Mouse (Mus musculus): ENCODE measurements around the gene Sema3d. TPM values are rescaled to one million over a fixed set of nuclear protein-coding genes. Genes with fewer than 3 reads are reported as not detected.
A peak's percentile ranks its signal among the peaks of the same experiment; 100 is the strongest.

Sema3d gene
- 0.97 and 1.2 TPM in 2 replicates for polyA plus RNA-seq (2015; fragmentation: Nextera tagmentation; extraction: Ambion mirVana)

- Histone ChIP-seq H3K27me3 (ENCODE audit: insufficient read depth, low read length) (peaks cover 15% of the 10 kb centered on the region), H3K4me1 (ENCODE audit: insufficient read depth) (no peaks in the 10 kb centered on the region), H3K4me3 (ENCODE audit: low read depth, low read length) (peak within 1 kb of the TSS; percentile 45), H3K9ac (replicated peaks) (peak within 1 kb of the TSS; percentile 21; the same call in 1 of the 2 replicates), H3K27ac (ENCODE audit: low read depth) (no peak within 1 kb of the TSS), H3K9me3 (ENCODE audit: low read length) (no peaks in the 10 kb centered on the region), H3K4me2 (ENCODE audit: low read depth, low read length) (peak within 1 kb of the TSS; percentile 72), H3K36me3 (replicated peaks; ENCODE audit: insufficient read depth, low read length) (no peaks in the 10 kb centered on the region)
- WGBS (ENCODE audit: insufficient replicate concordance), result 2% methylated on average over 48 of the region's 49 CpGs
- peak; percentile 67 for ATAC-seq
- peak; percentile 51 for DNase-seq
- TF ChIP-seq EP300 (IDR thresholded peaks at IDR 0.05; ENCODE audit: low read depth) (no peak), CTCF (IDR thresholded peaks at IDR 0.05; ENCODE audit: low read depth) (peak; percentile 67)
These were observed at the start of gene Sema3d for GRCm38 (mm10) chr5:12383133-12383959. Sema3d (plus strand) TSS chr5:12383385.

GRCm38 (mm10) chr5:12377261-12377660, 5.9 kb upstream of the Sema3d start:
- H3K4me1 ChIP-seq (ENCODE audit: insufficient read depth), result no peaks in the 10 kb centered on the region
- H3K4me3 ChIP-seq (ENCODE audit: low read depth, low read length), result no peak overlapping the region
- no peak overlapping the region for H3K4me2 ChIP-seq (ENCODE audit: low read depth, low read length)
- H3K27me3 ChIP-seq (ENCODE audit: insufficient read depth, low read length), result no peaks in the 10 kb centered on the region
- DNase-seq (no peak), ATAC-seq (no peak)
- TF ChIP-seq CTCF (IDR thresholded peaks at IDR 0.05; ENCODE audit: low read depth) (no peak), EP300 (IDR thresholded peaks at IDR 0.05; ENCODE audit: low read depth) (no peak)
- WGBS (ENCODE audit: insufficient replicate concordance), result 52% methylated on average over 1 of the region's 1 CpGs
- no peaks in the 10 kb centered on the region for H3K9me3 ChIP-seq (ENCODE audit: low read length)
- no peak overlapping the region for H3K9ac ChIP-seq (replicated peaks)
- H3K27ac ChIP-seq (ENCODE audit: low read depth), result no peak overlapping the region
- H3K36me3 ChIP-seq (replicated peaks; ENCODE audit: insufficient read depth, low read length), result no peaks in the 10 kb centered on the region

DNA sequence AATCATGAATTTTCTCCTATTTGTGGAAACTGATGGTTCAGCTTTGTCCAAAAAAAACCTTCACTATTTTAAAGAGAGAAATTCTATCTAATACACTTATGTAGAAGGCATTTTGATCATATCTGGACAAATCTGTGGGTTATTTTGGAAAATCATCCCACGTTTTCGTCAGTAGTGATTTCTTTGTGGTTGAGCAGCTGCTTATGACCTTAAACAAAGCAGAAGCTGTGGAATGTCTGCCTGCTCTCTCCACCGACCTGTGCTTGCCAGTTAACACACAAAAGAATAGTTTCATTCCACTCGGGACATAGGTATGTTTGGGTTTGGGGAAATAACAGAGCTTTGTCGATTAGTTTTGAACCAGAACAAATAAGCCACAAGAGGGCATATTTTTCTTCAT, 4.3 kb upstream of the Sema3d start:
- no peak for DNase-seq
- Histone ChIP-seq H3K4me3 (ENCODE audit: low read depth, low read length) (no peak overlapping the region), H3K27me3 (ENCODE audit: insufficient read depth, low read length) (peaks cover 7% of the 10 kb centered on the region), H3K36me3 (replicated peaks; ENCODE audit: insufficient read depth, low read length) (no peaks in the 10 kb centered on the region), H3K9me3 (ENCODE audit: low read length) (no peaks in the 10 kb centered on the region), H3K27ac (ENCODE audit: low read depth) (no peak overlapping the region), H3K4me1 (ENCODE audit: insufficient read depth) (no peaks in the 10 kb centered on the region), H3K4me2 (ENCODE audit: low read depth, low read length) (no peak overlapping the region), H3K9ac (replicated peaks) (no peak overlapping the region)
- no peak for ATAC-seq
- TF ChIP-seq EP300 (IDR thresholded peaks at IDR 0.05; ENCODE audit: low read depth), result no peak
- no peak for TF ChIP-seq CTCF (IDR thresholded peaks at IDR 0.05; ENCODE audit: low read depth)
- 42% methylated on average over 5 of the region's 5 CpGs for WGBS (ENCODE audit: insufficient replicate concordance)

DNA sequence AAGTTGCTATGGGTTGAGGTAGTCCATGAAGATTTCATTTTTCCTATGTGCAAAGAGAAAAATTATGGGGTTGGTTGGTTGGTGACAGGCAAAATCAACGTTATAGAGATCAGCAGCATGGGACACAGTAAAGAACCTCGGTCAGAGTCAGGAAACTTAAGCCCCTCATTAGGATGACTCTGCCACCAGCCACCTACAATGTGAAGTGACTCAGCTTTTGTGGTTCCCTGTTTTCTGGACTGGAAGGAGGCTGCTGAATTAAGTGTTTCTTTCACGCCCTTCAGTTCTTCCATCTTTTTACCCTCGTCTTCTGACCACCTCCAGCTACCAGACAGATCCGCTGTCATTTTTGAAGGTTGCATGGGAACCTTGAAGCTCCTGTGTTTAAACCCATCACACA, 1.2 kb upstream of the Sema3d start:
- DNase-seq (no peak), ATAC-seq (no peak)
- Histone ChIP-seq H3K9ac (replicated peaks) (no peak overlapping the region), H3K4me2 (ENCODE audit: low read depth, low read length) (no peak overlapping the region), H3K27ac (ENCODE audit: low read depth) (no peak overlapping the region), H3K4me1 (ENCODE audit: insufficient read depth) (no peaks in the 10 kb centered on the region), H3K36me3 (replicated peaks; ENCODE audit: insufficient read depth, low read length) (no peaks in the 10 kb centered on the region), H3K27me3 (ENCODE audit: insufficient read depth, low read length) (peaks cover 15% of the 10 kb centered on the region), H3K4me3 (ENCODE audit: low read depth, low read length) (no peak overlapping the region), H3K9me3 (ENCODE audit: low read length) (no peaks in the 10 kb centered on the region)
- TF ChIP-seq EP300 (IDR thresholded peaks at IDR 0.05; ENCODE audit: low read depth), result no peak
- no peak for TF ChIP-seq CTCF (IDR thresholded peaks at IDR 0.05; ENCODE audit: low read depth)
- 39% methylated on average over 5 of the region's 5 CpGs for WGBS (ENCODE audit: insufficient replicate concordance)

GRCm38 (mm10) chr5:12383960-12384285, 738 bp downstream of the Sema3d start:
- no peaks in the 10 kb centered on the region for H3K36me3 ChIP-seq (replicated peaks; ENCODE audit: insufficient read depth, low read length)
- peak overlapping the region; percentile 45 for H3K4me3 ChIP-seq (ENCODE audit: low read depth, low read length)
- H3K4me1 ChIP-seq (ENCODE audit: insufficient read depth), result no peaks in the 10 kb centered on the region
- no peak overlapping the region for H3K27ac ChIP-seq (ENCODE audit: low read depth)
- under 1% methylated on average over 10 of the region's 10 CpGs for WGBS (ENCODE audit: insufficient replicate concordance)
- H3K9me3 ChIP-seq (ENCODE audit: low read length), result no peaks in the 10 kb centered on the region
- TF ChIP-seq CTCF (IDR thresholded peaks at IDR 0.05; ENCODE audit: low read depth) (no peak), EP300 (IDR thresholded peaks at IDR 0.05; ENCODE audit: low read depth) (no peak)
- H3K27me3 ChIP-seq (ENCODE audit: insufficient read depth, low read length), result peaks cover 15% of the 10 kb centered on the region
- H3K4me2 ChIP-seq (ENCODE audit: low read depth, low read length), result peak overlapping the region; percentile 72
- DNase-seq (no peak), ATAC-seq (no peak)
- no peak overlapping the region for H3K9ac ChIP-seq (replicated peaks)

DNA sequence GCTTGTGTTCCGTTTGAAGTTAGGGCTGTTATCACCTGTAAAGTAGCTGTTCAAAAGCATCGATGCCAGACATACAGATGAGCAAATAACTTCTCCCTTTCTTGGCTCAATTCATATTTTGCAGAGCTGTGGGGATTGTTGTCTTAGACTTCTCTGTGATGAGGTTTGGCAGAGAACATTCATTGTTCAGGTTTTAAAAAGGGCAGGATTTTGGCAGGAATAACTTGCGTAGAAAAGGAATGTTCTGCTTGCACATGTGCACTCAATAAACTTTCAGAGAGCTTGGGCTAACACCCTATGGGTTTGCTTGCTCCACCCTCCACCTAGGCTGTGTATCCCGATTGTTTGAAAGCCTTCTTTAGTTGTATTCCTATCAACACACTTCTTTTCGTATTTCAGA, 9.5 kb downstream of the Sema3d start:
- DNase-seq, result no peak
- no peak overlapping the region for H3K27ac ChIP-seq (ENCODE audit: low read depth)
- H3K27me3 ChIP-seq (ENCODE audit: insufficient read depth, low read length), result no peaks in the 10 kb centered on the region
- H3K4me2 ChIP-seq (ENCODE audit: low read depth, low read length), result no peak overlapping the region
- H3K4me3 ChIP-seq (ENCODE audit: low read depth, low read length), result no peak overlapping the region
- TF ChIP-seq EP300 (IDR thresholded peaks at IDR 0.05; ENCODE audit: low read depth) (no peak), CTCF (IDR thresholded peaks at IDR 0.05; ENCODE audit: low read depth) (no peak)
- ATAC-seq, result no peak
- 70% methylated on average over 5 of the region's 5 CpGs for WGBS (ENCODE audit: insufficient replicate concordance)
- no peaks in the 10 kb centered on the region for H3K4me1 ChIP-seq (ENCODE audit: insufficient read depth)
- no peaks in the 10 kb centered on the region for H3K36me3 ChIP-seq (replicated peaks; ENCODE audit: insufficient read depth, low read length)
- H3K9ac ChIP-seq (replicated peaks), result no peak overlapping the region
- no peaks in the 10 kb centered on the region for H3K9me3 ChIP-seq (ENCODE audit: low read length)
